Comparison of ENCODE assay signal across 22 mouse cellular contexts in genomic region chr12:29323534-29323933, GRCm38 (mm10).
"Had no signal": no experiment of that assay in that cellular context is flagged by ENCODE, and none has a peak within 500 bp of the region (broad histone marks: within the 10 kb centered on the region; RNA-seq: fewer than 3 reads in every experiment).

No protein-coding gene starts in this region.

- H3K4me3 ChIP-seq: limb, embryonic 10.5 days; limb, embryonic 13.5 days; liver, embryonic 12.5 days; liver, embryonic 15.5 days; lung, embryonic 15.5 days; megakaryocyte, embryonic 14.5 days; midbrain, embryonic 10.5 days; midbrain, embryonic 15.5 days; neural tube, embryonic 12.5 days; neural tube, embryonic 15.5 days; stomach, embryonic 15.5 days had no signal

- H3K4me1 ChIP-seq: limb, embryonic 10.5 days; limb, embryonic 13.5 days; liver, embryonic 12.5 days; liver, embryonic 15.5 days; lung, embryonic 15.5 days; megakaryocyte, embryonic 14.5 days; neural tube, embryonic 12.5 days; neural tube, embryonic 15.5 days; stomach, embryonic 15.5 days had no signal

- H3K9ac ChIP-seq: limb, embryonic 13.5 days; liver, embryonic 12.5 days; liver, embryonic 15.5 days; lung, embryonic 15.5 days; midbrain, embryonic 15.5 days; neural tube, embryonic 12.5 days; neural tube, embryonic 15.5 days; stomach, embryonic 15.5 days had no signal

- DNase-seq: kidney, adult 9 months; kidney, postnatal 14 days; kidney, postnatal 4 days; liver; lung, adult 18-20 months; lung, postnatal 10 days; lung, postnatal 36 days; retina, postnatal 1 day; right cerebral cortex, postnatal 25 days; spleen, adult 18-20 months; thymus, postnatal 25 days had no signal

- H3K36me3 ChIP-seq: limb, embryonic 10.5 days; limb, embryonic 13.5 days; liver, embryonic 12.5 days; liver, embryonic 15.5 days; lung, embryonic 15.5 days; midbrain, embryonic 10.5 days; midbrain, embryonic 15.5 days; neural tube, embryonic 12.5 days; neural tube, embryonic 15.5 days; stomach, embryonic 15.5 days had no signal

- H3K4me2 ChIP-seq: limb, embryonic 13.5 days; liver, embryonic 12.5 days; liver, embryonic 15.5 days; lung, embryonic 15.5 days; midbrain, embryonic 15.5 days; neural tube, embryonic 12.5 days; neural tube, embryonic 15.5 days; stomach, embryonic 15.5 days had no signal

- H3K27ac ChIP-seq: limb, embryonic 10.5 days; limb, embryonic 13.5 days; liver, embryonic 12.5 days; liver, embryonic 15.5 days; lung, embryonic 15.5 days; midbrain, embryonic 10.5 days; midbrain, embryonic 15.5 days; neural tube, embryonic 12.5 days; neural tube, embryonic 15.5 days; stomach, embryonic 15.5 days had no signal

- H3K27me3 ChIP-seq: limb, embryonic 13.5 days; liver, embryonic 12.5 days; liver, embryonic 15.5 days; lung, embryonic 15.5 days; megakaryocyte, embryonic 14.5 days; midbrain, embryonic 15.5 days; neural tube, embryonic 12.5 days; neural tube, embryonic 15.5 days; stomach, embryonic 15.5 days had no signal

- H3K9me3 ChIP-seq: limb, embryonic 10.5 days; limb, embryonic 13.5 days; liver, embryonic 12.5 days; liver, embryonic 15.5 days; lung, embryonic 15.5 days; midbrain, embryonic 10.5 days; midbrain, embryonic 15.5 days; neural tube, embryonic 12.5 days; neural tube, embryonic 15.5 days; stomach, embryonic 15.5 days had no signal

- ATAC-seq: liver, embryonic 12.5 days; midbrain, embryonic 15.5 days had no signal
